Mouse (Mus musculus): Measurements from ENCODE around the gene Med27.

- TF ChIP-seq POLR2A (IDR thresholded peaks at IDR 0.05; ENCODE audit: low read depth, low read length) = no peak
- TF ChIP-seq CTCF (IDR thresholded peaks at IDR 0.05; ENCODE audit: borderline replicate concordance, insufficient read depth, low read length) = no peak
Measured at GRCm38 (mm10) chr2:29526266-29526665, 179.6 kb downstream of the Med27 start.

Data from embryonic fibroblast, embryonic 13.5 days (primary cell).